Mouse (Mus musculus): ENCODE results near the gene Ensa.
"Not testable (repeated sequence)": the region's sequence is repeated elsewhere in the genome, so short reads cannot be mapped to it uniquely, and the experiment has no call there.

The Ensa gene

DNA sequence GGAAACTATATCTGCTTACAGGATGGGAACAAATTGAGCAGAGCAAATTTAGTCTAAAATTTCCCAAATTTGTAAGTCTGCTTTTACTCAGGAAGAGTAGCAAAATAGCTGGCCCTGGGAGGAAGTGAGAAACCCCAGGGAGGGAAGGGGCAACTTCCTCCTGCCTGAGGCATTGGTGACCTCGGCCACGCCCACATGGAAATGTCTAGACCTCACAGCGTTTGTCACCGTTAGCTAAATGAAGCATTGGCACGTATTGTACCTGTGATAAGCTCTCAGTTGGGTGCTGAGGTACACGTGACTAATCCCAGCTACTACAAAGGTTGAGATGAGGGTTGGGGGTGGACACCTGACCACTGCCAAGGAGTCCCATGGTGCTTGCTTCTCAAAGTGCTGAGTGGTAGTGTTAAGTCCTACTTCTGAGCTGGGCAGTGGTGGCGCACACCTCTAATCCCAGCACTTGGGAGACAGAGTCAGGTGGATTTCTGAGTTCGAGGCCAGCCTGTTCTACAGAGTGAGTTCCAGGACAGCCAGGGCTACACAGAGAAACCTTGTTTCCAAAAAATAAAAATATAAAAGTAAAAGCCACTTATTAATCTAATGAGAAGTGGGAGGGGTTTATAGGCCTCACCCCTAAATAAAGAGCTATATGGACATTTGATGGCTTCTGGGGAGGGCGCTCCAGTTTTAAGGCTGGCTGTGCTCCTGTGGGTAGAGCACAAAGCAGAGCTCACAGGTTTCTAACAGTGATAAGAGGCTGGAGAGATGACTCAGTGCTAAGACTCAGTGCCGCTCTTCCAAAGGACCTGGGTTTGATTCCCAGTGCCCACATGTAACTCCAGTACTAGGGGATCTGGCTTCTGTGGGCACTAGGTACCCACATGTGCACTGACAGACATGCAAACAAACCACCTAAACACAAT, 20.8 kb downstream of the Ensa start:
- DNase-seq (ENCODE audit: low spot score), result no peak

DNA sequence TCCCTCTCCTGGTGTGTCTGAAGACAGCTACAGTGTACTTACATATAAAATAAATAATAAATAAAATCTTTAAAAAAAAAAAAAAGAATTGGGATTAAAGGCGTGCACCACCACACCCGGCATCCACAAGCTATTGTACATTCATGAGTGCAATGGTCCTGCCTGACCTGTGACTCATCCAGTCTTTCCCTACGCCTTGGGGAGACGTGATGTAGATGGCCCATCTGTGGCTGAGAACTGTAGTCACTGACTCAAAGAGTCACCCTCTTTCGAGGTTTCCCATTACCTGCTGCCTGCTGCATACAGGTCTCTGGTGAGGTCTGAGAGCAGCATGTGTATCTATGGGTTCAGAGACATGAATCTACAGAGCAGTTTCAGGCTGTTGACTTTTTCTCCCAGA, 23.2 kb downstream of the Ensa start:
- DNase-seq (ENCODE audit: low spot score), result no peak

DNA sequence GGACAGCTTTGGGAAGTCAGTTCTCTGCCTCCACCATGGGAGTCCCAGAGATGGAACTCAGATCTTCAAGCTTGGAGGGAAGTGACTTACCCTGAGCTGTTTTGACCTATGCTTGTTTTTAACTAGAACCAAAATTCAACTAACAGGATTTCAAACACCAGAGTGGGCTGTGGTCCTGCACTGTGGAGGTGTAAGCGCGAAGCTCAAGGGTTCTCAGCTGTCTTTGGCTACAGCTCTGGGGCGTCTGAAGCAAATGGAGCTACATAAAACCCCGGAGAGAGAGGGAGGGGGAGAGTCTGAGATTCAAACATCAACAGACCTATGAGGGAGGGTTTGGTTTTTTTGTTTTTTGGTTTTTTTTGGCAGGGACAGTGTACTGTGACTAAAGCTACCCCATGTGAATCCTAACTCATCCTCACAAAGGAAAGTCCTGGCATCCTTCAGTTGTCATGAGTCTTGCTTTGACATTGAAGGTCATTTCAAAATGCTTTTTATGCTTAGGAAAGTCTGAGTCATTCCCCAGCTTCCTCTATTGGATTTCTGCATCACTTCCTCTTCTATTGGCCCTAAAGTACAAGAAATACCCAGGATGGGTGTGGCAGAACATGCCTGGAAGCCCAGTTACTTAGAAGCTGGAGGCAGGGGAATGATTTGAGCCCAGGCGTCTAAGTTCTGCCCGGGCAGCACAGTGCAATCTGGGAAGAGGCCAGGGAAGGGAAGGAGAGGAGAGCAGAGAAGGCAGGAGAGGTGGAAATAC, 25.7 kb downstream of the Ensa start:
- DNase-seq (ENCODE audit: low spot score), result no peak

DNA sequence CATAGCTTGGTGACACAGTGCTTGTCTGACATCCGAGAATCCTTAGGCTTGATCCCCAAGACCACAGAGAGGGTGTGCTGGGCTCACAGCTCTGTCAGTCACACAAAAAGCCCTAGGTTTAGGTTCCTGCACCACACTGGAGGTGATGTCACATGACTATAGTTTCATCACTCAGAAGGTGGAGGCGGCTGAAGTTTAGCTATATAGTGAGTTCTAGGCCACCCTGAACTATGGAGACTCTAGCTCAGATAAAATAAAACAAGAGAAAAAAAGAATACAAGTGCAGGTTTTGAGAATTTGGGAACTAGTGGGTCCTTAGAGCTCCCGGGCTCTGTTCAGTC, 26.2 kb downstream of the Ensa start:
- DNase-seq (ENCODE audit: low spot score), result no peak

DNA sequence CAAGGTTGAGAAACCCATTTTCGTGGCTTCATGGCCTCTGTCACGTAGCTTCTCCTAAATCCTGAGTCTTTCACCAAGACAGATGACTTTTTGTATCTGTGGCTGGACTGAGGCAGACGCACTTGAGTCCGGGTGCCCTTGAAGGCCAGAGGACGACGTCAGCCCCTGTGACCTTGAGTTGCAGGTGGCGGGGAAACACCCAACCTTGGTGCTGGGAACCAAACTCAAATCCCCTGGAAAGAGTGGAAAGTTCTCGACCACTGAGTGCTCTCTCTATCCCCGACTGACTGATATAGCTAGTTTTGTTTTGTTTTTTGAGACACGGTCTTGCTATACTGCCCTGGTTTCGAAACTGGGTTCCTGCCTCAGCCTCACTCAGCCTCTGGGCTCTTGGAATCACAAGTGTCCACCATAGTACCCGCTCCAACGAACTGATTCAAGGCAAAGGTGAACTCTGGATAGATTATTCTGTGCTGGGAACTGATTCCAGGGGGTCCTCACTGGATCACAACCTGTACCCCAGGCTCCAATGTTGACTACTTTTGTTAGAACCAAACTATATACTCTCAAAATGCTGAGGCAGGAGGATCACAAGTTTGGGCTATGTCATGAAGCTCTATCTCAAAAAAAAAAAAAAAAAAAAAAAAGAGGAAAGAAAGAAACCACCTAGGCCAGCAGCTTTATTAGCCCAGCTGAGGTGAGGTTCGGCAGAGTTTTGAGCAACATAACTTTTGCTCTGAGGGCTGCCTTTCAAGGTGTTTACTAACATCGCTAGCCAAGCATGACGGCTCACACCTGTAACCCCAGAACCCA, 26.8 kb downstream of the Ensa start:
- no peak for DNase-seq (ENCODE audit: low spot score)

DNA sequence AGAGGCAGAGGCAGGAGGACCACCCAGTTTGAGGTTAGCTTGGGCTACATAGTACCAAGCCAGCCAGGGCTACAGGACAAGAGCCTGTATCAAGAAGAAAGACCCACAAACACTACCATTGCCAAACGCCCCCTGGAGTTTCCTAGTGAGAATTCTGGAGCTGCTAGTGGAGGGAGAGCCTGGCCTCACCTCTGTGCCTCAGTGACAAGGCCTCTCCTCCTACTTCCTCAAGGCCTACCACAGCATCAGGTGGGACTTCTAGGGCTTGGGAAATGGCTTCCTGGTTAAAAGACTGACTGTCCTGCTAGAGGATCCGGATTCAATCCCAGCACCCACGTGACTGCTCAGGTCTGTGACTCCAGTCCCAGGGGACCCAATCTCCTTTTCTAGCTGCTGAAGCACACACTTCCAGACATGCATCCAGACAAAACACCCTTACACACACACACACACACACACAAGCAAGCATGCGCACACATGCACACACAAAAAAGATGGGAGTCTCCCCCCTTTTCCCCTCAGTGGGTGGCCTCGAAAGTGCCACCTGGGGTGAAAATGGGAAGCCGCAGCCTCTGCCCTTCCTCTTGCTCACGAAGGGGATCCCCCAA, 27.5 kb downstream of the Ensa start:
- no peak for DNase-seq (ENCODE audit: low spot score)

DNA sequence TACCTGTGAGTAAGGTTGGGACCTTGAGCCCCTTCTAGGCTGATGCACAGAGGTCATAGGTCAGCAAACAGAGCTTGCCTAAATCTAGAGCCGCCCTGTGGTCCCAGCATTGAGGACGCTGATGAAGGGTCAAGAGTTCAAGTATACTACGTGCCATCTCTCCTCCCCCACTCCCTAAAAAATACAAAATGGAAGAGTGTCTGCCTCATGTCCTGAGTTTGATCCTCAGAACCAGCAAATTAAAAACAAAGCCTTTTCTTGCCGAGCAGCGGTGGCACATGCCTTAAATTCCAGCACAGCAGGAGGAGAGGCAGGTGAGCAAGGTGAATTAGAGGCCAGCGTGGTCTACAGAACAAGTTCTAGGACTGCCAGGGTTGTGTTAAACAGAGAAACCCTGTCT, 28.1 kb downstream of the Ensa start:
- no peak for DNase-seq (ENCODE audit: low spot score)

DNA sequence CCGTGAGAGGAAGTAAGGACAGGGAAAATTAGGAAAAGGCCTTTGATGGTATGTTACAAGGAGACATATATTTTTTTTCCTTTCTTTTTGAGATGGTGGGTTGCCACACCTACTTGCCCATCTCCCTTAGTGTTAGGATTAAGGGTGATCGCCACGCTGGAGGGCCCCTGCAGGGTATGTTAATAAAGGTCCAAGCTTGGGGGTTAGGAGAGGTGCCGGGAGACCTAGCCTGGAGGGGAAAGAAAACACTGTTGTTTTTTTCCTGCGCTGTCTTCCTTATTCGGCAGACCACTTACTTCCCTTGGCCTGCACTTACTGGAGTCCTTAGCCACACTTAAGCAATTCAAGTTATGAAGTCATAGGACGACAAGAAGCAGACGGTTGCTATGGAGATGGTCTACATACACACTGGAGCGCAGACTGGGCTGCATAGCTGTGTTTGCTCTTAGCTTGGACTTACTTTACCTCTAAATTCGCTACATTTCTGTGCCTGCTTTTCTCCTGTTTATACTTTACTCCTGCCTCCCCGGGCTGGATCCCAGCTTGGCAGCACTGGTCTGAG, 28.8 kb downstream of the Ensa start:
- DNase-seq (ENCODE audit: low spot score), result peak; percentile 36

DNA sequence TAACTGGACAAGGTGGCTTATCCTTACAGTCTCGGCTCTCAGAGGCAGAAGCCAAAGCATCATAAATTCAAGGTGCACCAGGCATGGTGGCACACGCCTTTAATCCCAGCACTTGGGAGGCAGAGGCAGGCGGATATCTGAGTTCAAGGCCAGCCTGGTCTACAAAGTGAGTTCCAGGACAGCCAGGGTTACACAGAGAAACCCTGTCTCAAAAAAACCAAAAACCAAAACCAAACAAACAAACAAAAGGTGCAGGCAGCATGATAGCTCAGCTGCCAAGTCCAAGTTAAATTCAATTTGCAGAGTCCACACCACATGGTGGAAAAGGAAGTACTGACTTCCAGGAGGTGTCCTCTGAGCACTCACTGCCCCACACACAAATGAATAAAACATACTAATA, 29.6 kb downstream of the Ensa start:
- not testable (repeated sequence) for DNase-seq (ENCODE audit: low spot score)

DNA sequence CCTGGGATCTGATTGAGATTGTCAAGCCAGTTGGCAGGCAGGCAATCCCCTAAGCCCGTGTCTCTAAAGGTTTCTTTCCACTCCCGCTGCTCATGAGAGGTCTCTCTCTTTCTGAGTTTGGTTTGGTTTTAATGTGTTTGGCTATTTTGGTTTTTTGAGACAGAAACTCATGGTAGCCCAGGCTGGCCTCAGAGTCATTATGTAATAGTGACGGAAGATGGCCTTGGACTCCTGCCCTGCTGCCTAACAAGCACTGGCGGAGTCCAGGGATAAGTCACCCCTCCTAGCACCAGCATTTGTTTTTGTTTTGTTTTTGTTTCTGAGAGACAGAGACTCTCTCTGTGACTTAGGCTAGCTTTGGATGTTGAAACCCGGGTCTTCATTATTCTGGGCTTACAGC, 30.6 kb downstream of the Ensa start:
- no peak for DNase-seq (ENCODE audit: low spot score)

DNA sequence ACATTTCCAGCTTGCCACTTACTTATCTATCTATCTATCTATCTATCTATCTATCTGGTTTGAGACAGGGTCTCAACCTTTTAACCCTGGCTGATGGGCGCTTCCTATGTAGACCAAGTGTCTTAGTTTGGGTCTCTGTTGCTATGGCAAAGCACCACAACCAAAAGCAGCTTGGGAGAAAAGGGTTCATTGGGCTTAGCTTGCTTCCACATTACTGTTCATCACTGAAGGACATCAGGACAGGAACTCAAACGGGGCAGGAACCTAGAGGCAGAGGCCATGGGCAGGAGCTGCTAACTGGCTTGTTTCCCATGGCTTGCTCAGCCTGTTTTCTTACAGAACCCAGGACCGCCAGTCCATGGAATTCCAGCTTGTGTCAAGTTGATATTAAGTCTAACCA, 32.3 kb downstream of the Ensa start:
- no peak for DNase-seq (ENCODE audit: low spot score)

DNA sequence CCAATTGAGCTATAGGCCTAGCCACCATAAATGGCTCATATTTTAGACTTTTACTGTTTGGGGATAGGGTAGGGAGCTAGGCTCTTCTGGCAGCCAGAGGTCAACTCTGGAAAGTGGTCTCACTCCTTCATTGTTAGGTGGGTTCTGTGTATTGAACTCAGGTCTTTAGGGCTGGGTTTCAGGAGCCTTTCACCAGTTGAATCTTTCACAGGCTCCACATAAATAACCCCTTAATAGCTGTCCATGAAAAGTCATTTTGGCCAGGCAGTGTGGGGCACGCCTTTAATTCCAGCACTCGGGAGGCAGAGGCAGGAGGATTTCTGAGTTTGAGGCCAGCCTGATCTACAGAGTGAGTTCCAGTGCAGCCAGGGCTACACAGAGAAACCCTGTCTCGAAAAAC, 32.9 kb downstream of the Ensa start:
- DNase-seq (ENCODE audit: low spot score), result no peak

DNA sequence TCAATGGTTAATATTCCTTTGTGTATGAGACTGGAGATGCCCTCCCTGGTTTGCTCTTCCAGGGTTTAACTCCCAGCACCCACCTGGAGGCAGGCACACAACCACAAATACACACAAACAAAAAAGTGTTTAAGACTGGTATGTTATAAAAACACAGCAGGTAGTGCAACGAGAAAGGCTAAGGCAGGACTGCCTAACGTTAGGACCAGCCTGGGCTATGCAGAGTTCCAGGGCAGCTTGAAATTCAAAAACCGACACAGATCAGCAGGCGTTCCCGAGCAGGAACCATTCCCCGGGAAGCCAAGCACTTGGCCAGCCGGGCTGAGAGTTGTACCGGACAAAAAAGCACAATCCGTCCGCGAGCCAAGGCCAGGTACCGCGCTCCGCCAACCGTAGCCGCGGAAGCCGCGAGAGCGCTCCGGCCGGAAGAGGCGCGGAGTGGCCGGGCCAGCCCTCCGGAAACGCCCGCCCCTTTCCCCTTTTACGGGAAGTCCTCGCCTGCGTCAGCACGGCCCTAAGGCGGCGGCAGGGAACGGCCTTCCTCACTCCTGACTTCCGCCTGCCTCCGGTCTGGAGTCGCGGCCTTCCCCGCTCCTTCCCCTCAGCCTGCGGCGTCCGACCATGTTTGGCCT, 33.6 kb downstream of the Ensa start, which contains the start of gene Mcl1:
TSS of gene Mcl1 (plus strand) at position 553 of the 632 bp plus-strand sequence.
- peak; percentile 94 for DNase-seq (ENCODE audit: low spot score)

DNA sequence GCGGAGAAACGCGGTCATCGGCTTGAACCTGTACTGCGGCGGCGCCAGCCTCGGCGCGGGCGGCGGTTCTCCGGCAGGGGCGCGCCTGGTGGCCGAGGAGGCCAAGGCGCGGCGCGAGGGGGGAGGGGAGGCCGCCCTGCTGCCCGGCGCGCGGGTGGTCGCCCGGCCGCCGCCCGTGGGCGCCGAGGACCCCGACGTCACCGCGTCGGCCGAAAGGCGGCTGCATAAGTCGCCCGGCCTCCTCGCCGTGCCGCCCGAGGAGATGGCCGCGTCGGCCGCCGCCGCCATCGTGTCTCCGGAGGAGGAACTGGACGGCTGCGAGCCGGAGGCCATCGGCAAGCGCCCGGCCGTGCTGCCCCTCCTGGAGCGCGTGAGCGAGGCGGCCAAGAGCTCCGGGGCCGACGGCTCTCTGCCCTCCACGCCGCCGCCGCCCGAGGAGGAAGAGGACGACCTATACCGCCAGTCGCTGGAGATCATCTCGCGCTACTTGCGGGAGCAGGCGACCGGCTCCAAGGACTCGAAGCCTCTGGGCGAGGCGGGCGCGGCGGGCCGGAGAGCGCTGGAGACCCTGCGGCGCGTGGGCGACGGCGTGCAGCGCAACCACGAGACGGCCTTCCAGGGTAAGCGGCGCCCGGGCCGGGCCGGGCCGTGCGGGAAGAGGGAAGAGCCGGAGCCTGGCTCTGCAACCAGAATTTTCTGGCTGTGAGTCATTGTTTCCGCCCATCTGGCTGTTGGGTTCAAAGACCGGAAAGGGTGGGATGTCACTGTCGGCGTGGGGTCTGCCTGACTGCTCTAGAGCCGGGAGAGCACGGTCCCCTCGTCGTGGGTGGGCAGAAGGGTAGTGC, 34.3 kb downstream of the Ensa start:
- DNase-seq (ENCODE audit: low spot score), result peak; percentile 83

DNA sequence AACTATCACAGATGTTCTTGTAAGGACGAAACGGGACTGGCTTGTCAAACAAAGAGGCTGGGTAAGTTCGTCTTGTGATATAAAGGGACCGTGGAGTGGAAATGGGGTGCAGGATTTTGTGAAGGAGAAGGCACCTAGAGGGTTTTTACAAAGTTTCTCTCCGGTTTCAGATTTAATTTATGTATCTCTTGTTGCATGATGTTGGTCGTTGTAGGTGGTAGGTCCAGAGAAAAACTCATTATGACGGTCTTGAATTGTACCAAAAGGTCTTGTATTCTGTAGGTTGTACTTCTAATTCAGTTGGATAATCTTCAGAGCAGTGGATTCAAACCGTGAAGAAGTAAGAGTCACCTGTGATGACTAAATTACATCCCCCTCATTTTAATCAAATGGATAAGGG, 35.2 kb downstream of the Ensa start:
- no peak for DNase-seq (ENCODE audit: low spot score)

DNA sequence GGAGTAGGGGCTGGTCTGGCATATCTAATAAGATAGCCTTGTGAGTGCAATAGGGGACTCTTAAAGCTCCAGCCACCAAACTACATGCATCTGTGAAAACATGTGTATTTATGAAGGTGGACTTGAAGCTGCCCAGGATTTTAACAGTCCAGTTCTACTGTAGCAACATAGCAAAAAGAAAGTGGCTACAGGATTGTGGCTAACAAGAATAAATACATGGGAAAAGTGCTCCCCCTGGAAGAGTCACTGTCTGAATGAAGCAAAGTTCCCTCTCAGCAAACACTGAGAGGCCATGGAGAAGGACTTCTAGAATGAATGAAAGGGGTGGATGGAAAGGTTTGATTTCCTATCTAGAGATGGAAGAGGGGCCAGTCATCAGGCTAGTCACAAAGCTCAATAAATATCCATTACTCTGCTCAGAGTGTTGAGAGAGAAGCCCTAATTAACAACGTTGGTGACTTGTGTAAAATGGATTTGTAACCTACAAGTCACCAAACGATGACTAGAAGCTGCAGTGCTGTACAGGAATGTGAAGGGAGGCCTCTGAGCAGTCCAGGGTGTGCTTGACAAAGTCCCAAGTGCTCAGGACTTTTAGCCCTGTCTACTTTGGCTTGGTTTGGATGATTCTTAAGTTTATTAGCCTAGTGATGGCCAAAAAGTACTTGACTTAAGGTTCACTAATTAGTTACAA, 36.1 kb downstream of the Ensa start:
- DNase-seq (ENCODE audit: low spot score), result no peak

DNA sequence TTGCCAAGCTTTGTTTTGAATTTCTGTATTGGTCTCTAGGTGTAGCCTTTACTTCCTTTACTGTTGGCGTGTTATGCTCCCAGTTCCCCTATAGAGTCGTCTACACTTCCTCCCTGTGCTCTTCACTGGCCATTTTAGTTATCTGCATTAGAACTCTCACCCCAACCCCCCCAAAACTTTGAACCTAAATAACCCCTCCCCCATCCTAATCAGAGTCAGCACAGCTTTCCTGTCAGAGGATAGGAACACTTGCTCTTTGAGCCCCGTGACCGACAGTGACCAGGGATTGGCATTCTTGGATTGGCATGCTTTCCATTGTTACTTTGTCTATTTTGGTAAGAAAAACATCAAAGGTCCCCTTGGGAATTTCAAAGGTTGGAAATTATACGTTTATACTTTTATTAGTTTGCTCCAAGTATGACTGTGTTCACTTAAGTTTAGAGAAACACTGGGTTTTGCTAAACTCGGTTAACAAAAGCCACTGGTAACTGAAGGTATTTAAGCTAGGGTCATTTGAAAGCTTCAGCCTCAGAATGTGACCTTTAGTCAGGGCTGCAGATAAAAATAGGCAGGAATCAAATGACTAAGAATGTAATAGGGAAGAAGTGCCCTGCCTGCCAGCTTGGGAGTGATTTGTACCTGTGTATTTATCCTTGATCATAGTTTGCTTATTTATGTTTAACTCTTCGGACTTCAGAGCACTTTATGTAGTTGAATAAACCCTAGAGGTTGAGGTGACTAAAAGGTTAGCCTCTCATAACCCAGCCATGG, 37.3 kb downstream of the Ensa start:
- no peak for DNase-seq (ENCODE audit: low spot score)

DNA sequence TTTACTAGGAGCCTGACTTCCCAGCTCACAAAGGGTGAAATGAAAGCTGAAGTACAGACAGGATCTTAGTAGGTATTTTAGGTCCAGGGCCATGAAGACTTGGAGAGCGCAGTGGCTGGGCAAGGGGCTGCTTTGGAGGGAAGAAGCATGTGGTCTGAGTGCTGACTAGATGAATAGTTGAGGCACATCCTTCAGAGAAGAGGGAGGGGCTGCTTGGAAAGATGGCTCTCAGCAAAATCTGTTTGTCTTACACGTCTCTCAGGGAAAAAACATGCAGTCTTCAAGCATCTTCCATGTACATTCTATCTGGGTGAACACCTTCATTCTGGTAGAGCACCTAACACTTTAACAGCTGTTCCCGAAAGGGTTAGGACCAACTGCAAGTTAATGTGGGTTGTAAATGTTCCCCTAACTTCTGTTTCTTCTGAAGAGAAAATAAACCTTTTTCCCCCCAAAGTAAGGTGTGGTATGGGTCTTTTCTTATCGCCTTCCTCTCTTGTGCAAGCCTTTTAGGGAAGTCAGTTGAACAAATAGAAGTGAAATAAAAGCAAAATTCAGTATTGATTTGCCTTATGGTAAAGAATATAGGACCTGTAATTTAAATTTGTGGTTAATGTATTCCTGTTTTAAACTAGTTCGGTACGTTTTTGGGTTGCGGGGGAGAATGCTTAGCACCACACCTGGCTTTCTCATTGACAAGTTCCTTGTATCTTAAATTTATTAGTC, 38.1 kb downstream of the Ensa start:
- DNase-seq (ENCODE audit: low spot score), result no peak

All from retina, embryonic 14.5 days (tissue).